Mouse (Mus musculus) stomach, postnatal 0 days (tissue): ENCODE results near the gene Nup107.

ENCODE experiments used
- CTCF ChIP-seq: IDR thresholded peaks from 2 replicates; pipeline ENCODE4 v1.5.1; 2016; ENCODE audit warnings: antibody characterized with exemption, low read depth, mild to moderate bottlenecking, moderate library complexity
- EP300 ChIP-seq: optimal IDR thresholded peaks from 2 replicates; pipeline ENCODE3; 2016; ENCODE audit warnings: antibody characterized with exemption

DNA sequence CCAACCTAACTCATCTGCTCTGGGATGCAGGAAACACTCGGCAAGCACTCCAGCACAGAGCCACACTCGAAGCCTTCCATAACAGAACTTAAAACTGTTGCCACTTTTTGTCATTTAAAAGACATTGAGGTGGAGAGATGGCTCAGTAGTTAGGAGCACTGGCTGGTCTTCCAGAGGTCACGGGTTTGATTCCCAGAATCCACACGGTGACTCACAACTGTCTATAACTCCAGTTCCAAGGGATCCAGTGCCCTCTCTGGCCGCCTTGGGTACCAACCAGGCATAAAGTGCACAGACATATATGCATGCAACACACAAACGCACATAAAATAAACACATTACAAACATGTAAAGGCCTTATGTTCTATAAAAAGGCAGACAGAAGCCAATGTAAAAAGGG is 31.0 kb downstream of the Nup107 start:
- TF ChIP-seq EP300 (no peak), CTCF (no peak)
